Mouse (Mus musculus): ENCODE data around the gene Shisa5. TPM values are rescaled to one million over a fixed set of nuclear protein-coding genes. Genes with fewer than 3 reads are reported as not detected.

The Shisa5 gene
- total and polyA plus RNA-seq, 3 experiments = 153 to 170 (median 166) TPM

GRCm38 (mm10) chr9:109059136-109059903, 21.0 kb downstream of the Shisa5 start, which contains the start of gene Trex1 (continued):
- TF ChIP-seq CHD1 (IDR thresholded peaks at IDR 0.05; ENCODE audit: low read depth, low read length) (peak; percentile 68; the same call in 1 of the 2 replicates), UBTF (IDR thresholded peaks at IDR 0.05; ENCODE audit: low read depth, low read length) (0 out of 2 replicates have a peak, but pooled peaks have one; percentile 29), SIN3A (IDR thresholded peaks at IDR 0.05; ENCODE audit: low read length) (peak; percentile 86), IRF4 (IDR thresholded peaks at IDR 0.05; ENCODE audit: low read depth, low read length) (peak; percentile 40; the same call in 1 of the 2 replicates), TBP (conservative IDR thresholded peaks at IDR 0.05; ENCODE audit: low read depth, low read length) (peak; percentile 84), ELF1 (IDR thresholded peaks at IDR 0.05; ENCODE audit: low read depth, low read length) (peak; percentile 89), MEF2A (IDR thresholded peaks at IDR 0.05; ENCODE audit: borderline replicate concordance, low read depth, low read length) (peak; percentile 65), EP300 (IDR thresholded peaks at IDR 0.05; ENCODE audit: low read length) (no peak; the same call in 1 of the 2 replicates), RCOR1 (conservative IDR thresholded peaks at IDR 0.05; ENCODE audit: low read depth, low read length) (no peak), MAFK (IDR thresholded peaks at IDR 0.05; ENCODE audit: insufficient replicate concordance, low read length) (no peak), POLR2AphosphoS2 (IDR thresholded peaks at IDR 0.05; ENCODE audit: low read depth, low read length) (peak; percentile 96), USF2 (conservative IDR thresholded peaks at IDR 0.05; ENCODE audit: low read depth, low read length) (no peak)

GRCm38 (mm10) chr9:109060184-109060897, 22.0 kb downstream of the Shisa5 start:
- no peaks in the 10 kb centered on the region for H3K27me3 ChIP-seq (replicated peaks)
- in situ Hi-C loops (cut with MboI; ENCODE audit: low pct_ligation_motif_present, low pct_unique_long_range_greater_than_20kb, low sequenced_read_pairs) = no loop called here
- dilution Hi-C loops (cut with MboI; ENCODE audit: extremely low pct_ligation_motif_present, extremely low pct_unique_long_range_greater_than_20kb, low sequenced_read_pairs) = no loop called here
- peak overlapping the region; percentile 55 for H3K4me2 ChIP-seq (ENCODE audit: insufficient read depth, low read depth, poor library complexity, severe bottlenecking)
- H3K36me3 ChIP-seq (replicated peaks in 1 of 2; ENCODE audit: control insufficient read depth in 1 of 2, insufficient read depth in 1 of 2, low read length in 1 of 2) = peaks cover 57 to 87% of the 10 kb centered on the region in 2 experiments
- H3K9ac ChIP-seq (ENCODE audit: insufficient read depth, low read depth) = peak overlapping the region; percentile 37
- TF ChIP-seq MAFK (IDR thresholded peaks at IDR 0.05; ENCODE audit: insufficient replicate concordance, low read length) (no peak), RCOR1 (conservative IDR thresholded peaks at IDR 0.05; ENCODE audit: low read depth, low read length) (no peak), RAD21 (IDR thresholded peaks at IDR 0.05; ENCODE audit: low read depth, low read length) (no peak), NRF1 (IDR thresholded peaks at IDR 0.05; ENCODE audit: low read depth, low read length) (no peak), SMC3 (IDR thresholded peaks at IDR 0.05; ENCODE audit: low read depth, low read length) (no peak), ZMIZ1 (IDR thresholded peaks at IDR 0.05; ENCODE audit: low read depth, low read length) (no peak)
- peaks cover 35 to 48% of the 10 kb centered on the region in 2 experiments for H3K4me1 ChIP-seq (ENCODE audit: control insufficient read depth in 1 of 2, insufficient read depth in 2 of 2)
- DNase-seq (ENCODE audit: extremely low read depth) = no peak
- H3K9me3 ChIP-seq (replicated peaks; ENCODE audit: low read length) = no peaks in the 10 kb centered on the region
- H3K79me2 ChIP-seq (replicated peaks; ENCODE audit: control insufficient read depth, extremely low read depth, insufficient read depth, poor library complexity, severe bottlenecking) = peaks cover 26% of the 10 kb centered on the region
- H3K4me3 ChIP-seq (replicated peaks in 1 of 3; ENCODE audit: low read depth in 2 of 3, low read length in 2 of 3, poor library complexity in 1 of 3) = peak overlapping the region in 1 of 3 experiments; percentile 40
- H3K27ac ChIP-seq (ENCODE audit: insufficient read depth, low read depth) = peak overlapping the region; percentile 89
